Mouse (Mus musculus) liver, postnatal 0 days (tissue): Measurements from ENCODE around the gene Dag1.

Experiments used
- CTCF ChIP-seq: sonication (generic); IDR thresholded peaks from 2 replicates; pipeline ENCODE4 v1.5.1; 2016; ENCODE audit warnings: antibody characterized with exemption, low read depth
- EP300 ChIP-seq: IDR thresholded peaks from 2 replicates; pipeline ENCODE4 v1.6.1; 2016; ENCODE audit warnings: antibody characterized with exemption, low read depth, mild to moderate bottlenecking

- TF ChIP-seq CTCF: no peak
- TF ChIP-seq EP300: no peak
Measured at GRCm38 (mm10) chr9:108251877-108252276, 11.9 kb downstream of the Dag1 start.
